Mouse (Mus musculus): ENCODE results near the gene Lgi2.

The Lgi2 gene

DNA sequence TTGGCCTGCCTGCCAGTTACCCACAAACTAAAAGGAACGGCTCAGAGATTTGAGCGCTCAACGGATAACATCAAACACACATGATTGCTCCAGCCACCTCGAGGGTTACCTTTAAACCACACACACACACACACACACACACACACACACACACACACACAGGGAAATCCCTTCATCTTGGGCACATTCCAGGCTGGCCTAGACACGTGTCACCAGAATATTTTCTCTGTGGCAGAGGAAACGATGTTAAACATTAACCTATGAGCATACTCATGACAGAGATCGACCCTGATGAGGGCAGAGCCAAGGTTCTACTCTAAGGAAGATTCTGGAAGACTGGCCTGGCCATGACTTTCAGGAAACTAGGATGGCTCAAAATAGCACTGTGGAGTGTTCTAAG, 29.2 kb downstream of the Lgi2 start:
- DNase-seq (ENCODE audit: low spot score) = no peak

DNA sequence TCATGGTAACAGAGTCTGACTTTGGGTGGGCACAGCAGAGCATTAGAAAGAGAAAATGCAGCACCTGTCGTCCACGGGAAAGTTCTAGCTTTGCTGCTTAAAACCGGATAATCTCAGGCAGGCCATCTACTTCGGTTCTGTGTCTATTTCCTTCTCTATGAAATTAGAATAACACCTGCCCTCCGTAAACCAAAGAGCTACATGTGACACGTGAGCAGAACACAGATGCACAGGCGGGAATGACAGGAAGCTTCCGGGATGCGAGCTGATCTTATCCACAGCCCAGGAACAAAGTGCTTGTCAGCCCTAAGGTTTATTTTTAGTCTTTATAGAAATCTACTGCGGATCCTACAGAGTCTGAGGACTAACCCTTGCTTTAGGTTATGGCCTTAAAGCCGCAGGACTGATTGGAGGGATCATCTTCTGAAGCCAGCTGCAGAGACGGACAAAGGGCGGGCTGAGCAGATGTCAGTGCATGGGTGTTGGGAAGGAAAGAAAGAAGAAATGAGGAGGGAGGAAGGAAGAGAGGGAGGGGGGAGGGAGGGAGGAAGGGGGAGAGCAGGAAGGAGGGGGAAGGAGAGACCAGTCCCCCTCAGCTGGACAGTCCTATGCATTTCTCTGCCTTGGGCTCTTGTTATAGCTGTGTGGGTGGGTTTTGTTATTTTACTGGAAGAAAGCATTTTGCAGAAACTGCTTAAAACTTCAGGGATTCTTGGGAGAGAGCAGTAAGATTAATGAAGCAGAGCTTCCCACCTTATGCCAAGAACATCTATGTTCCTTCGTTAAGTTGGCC, 31.3 kb downstream of the Lgi2 start:
- no peak for DNase-seq (ENCODE audit: low spot score)

DNA sequence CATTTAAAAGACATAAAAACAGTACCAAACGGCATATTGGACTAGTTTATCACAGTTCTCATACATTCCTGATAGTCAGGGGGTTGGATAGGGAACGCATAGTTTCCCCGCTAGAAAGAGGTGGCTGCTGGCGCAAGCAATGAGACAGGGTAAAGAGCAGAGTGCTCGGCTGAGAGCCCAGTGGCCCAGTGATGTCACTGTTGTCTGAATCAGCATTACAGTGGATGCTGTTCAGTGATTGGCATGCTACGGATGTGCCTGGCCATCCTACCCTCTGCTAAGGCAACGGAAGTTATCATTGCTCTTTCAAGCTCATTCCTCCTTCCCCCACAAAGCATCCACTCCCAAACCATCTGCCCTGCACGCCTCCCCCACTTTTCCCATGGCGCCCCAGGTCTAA, 32.6 kb downstream of the Lgi2 start:
- no peak for DNase-seq (ENCODE audit: low spot score)

DNA sequence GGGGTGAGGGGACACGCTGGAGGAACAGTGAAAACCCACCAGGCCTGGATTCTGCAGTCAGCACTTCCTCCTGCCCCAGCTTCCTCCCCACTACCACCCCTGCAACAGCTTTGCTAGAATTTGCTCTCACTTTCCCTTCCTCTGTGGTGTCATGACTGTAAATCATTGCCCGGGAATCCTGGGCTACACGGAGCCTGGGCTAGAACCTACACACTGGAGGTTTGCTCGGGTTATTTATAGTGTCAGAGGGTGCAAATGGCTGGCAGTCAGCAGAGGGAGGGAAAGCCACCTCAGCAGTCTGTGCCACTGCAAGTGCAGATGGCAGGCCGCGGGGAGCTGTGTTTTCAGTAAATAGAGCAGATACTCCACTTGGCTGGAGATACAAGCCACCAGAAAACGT, 37.7 kb downstream of the Lgi2 start:
- DNase-seq (ENCODE audit: low spot score) = no peak

DNA sequence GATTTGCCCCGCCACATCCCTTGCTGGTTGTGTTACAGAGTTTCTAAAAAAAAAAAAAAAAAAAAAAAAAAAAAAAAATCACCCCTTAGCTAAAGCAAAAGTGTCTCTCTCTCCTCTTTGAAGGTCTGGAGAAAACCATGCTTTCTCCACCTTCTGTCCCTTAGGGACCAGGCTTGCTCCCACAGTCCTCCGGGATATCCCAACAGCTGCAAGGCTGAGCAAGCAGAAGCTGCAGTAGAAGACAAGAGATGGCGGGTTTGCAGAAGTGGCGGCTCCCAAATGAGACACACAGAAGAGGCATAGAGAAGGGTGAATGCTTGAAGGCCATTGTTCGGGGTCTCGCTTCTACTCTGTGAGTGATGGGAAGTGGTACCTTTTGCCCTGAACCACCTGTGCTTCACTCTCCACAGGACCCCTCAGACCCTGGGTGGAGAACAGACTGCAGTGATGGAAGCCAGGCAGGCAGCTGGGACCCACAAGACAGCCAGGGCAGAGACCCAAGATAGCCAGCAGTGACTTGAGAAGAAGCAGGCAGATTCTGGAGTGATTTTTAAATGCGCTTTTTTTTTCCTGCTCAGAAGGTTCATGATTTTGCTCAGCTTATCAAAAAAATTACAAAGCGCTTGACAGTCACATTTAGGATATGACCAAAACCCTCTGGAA, 39.8 kb downstream of the Lgi2 start:
- DNase-seq (ENCODE audit: low spot score) = no peak

DNA sequence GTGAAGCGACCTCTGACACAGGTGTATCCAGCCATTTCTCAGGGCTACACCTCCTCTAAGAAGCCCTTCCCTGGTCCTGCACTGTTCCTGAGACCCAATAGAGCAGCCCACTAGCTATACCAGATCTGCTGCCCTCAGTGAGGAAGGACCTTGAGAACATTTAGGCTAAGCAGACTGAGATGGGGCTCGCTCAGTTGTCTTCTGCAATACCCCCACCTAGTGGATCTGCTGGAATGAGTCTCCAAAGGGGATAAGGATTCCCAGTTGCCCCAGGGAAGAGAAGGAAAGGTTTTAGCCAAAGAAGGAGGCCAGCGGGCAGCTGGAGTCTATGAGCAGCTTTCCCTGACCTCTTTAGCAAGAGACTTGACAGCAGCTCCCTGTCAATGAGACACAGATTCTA, 42.1 kb downstream of the Lgi2 start:
- DNase-seq (ENCODE audit: low spot score) = peak; percentile 57

DNA sequence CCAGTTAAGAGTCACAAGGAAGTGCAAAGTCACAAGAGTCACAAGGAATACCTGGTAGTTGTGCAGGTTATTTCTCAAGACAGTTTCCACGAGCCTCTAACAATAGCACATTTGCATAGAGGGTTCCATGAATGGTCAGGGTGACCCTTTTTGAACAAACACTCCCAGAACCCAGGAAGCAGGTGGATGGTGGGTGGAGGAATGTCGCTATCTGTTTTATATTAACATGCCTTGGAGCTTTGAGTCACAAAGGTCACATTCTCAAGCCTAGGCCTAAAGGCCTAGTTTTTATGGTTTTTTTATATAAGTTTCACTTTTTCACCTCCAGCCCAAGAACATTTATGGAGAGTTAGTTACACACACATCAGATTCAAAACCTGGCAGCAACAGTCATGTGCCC, 46.3 kb downstream of the Lgi2 start:
- no peak for DNase-seq (ENCODE audit: low spot score)

DNA sequence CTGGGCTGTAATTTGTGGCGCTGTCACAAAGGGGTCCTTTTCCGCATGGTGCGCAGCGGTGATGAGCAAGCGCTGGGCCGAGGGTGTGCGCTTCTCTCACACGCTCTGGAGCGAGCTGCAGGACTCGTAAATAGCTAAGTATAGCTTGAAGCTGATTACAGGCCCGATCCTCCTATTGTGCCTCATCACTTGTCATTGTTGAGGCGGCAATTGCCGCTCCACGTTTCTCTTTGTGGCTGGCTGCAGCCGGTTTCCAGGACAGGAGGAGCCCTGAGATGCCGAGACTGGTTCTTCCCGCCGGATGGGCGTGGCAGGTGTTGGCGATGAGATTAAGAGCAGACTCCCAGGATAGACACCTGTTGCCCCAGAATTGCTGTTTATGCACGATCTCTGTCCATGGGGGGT, 50.2 kb downstream of the Lgi2 start:
- peak; percentile 55 for DNase-seq (ENCODE audit: low spot score)

DNA sequence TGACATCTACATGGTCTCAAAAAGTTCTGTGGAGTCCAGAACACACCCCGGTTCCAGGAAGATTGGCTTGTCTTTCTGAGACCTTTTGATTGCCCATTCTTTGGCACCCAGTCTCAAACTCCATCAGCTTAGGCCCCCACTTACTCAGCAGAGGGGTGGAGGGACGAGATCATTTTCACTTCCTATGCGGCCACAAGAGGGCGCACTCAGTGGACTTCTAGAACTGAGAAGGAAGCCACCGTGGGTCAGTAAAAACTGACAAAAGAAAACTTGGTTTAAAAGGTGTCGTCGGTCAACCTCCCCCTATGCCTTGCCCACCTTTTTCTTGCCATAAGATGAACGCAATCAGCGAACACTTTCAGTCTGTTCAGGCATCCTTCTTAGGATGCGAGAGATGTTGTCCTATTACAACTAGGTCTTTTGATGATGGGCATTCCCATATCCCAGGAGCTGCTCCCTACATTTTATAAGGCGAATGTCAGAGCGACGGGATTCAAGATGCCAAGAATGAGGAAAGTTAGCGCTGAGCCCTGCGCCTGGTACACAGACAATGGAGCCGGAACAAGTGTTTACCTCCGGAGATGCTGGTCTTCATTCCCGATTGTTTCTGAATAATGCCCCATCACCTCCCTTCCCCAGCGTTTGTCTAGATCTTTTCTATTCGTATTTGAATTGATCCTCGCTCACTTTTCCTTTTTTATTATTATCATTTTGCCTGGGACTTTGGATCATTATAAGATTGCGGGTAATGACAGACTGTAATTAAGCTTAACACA, 50.8 kb downstream of the Lgi2 start:
- DNase-seq (ENCODE audit: low spot score) = peak; percentile 89

DNA sequence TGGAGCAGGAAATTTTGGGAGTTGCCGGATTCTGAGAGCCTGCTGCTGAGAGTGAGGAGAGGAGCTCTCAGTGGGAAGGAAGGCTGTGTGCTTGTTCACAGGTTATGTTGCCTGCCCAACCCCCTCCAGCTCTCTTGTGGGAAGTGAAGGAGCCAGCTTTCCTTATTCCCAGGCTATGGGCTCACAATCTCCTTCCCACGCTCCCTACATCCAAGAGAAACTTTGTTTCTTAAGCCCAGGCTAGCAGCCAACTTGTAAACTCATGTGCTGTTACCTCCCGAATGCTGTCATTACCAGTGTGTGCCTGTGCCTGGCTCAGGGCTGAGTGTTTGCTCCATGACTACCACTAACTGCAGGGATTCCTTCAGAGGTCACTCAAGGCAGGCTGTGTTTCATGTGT, 55.2 kb downstream of the Lgi2 start:
- DNase-seq (ENCODE audit: low spot score) = no peak

DNA sequence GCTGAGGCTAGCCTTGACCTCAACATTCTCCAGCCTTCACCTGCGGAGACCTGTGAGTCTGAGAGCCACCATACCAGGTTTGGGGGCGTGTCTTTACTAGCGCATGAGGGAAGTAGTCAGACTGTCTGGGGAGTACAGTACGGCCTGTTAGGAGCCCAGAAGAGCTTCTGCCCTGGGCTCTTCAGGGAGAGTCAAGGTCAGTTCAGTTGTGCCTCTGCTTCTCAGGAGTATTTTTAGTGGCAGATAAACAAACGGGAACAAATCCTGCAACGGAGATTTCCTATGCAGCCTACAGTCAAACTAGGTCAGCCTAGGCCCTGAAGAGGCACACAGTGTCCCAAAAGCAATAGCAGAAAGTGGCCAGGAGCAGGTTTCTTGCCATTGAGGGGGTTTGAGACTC, 56.8 kb downstream of the Lgi2 start:
- DNase-seq (ENCODE audit: low spot score) = no peak

DNA sequence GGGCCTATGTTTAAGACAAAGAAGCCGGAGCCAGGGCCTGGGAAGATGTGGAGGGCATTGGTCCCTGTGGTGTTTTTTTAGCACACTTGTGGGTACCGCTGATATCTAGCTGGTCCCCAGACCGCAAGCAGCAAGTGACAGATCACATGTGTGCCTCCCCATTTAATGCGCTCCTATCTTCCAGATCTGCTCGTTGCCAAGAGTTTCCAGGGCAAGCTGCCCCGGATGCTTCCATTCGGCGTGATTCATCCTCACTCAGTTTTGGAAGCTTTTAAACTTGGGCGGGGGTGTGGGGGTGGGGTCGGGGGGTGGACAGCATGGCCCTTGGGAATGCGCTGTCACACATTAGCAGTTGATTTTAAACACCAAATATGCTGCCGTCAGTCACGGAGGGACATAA, 61.6 kb downstream of the Lgi2 start:
- no peak for DNase-seq (ENCODE audit: low spot score)

DNA sequence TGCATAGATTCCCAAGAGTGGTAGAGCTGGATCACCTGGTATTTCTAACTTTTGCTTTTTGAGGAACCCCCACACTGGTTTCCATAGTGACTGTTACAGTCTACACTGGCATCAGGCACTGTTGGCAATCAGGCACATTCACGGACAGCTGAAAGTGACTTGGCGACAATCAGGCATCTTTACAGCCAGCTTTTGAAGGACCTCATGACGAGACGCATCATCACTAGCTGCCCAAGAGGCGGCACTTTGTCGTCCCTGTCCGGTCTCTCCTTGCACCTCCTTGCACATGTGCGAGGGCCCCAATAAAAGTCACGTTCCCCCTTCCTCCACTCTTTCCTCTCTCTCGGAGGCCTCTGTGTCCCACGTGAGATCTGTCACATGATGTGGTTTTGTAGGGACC, 62.1 kb downstream of the Lgi2 start:
- no peak for DNase-seq (ENCODE audit: low spot score)

DNA sequence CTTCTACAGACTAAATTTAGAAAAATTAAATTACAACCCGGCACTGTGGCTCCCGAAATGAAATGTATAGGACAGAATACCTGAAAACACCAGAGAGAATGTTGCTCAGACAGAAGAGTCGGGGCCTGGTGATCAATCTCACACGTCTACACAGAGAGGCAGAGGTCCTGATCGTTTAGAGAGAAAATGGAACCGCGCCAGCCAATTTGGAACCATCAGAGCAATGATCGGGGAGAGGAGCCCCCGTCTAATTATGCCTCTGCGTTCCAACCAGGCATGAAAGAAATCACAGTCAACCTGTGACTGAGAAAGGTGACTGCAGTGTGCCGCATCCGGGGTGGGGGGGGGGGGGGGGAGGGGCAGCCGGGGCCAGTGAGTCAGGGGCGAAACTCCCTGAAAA, 70.6 kb downstream of the Lgi2 start:
- DNase-seq (ENCODE audit: low spot score) = no peak

DNA sequence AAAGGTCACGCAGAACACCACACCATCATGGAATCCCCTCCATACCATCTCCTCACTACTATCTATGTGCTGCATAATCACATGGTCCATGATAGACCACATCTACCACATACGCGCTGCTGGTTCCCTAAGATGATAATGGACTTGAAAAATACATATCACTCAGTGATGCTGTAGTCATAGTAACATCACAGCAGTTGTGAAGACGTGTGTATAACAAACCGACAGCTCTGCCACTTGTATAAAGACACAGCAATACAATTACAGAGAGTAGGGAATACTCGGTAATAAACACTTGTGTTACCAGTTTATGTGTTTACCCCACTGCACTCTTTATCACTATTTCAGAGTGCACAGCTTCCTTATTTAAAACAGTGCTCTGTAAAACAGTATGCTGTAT, 74.8 kb downstream of the Lgi2 start:
- DNase-seq (ENCODE audit: low spot score) = no peak

DNA sequence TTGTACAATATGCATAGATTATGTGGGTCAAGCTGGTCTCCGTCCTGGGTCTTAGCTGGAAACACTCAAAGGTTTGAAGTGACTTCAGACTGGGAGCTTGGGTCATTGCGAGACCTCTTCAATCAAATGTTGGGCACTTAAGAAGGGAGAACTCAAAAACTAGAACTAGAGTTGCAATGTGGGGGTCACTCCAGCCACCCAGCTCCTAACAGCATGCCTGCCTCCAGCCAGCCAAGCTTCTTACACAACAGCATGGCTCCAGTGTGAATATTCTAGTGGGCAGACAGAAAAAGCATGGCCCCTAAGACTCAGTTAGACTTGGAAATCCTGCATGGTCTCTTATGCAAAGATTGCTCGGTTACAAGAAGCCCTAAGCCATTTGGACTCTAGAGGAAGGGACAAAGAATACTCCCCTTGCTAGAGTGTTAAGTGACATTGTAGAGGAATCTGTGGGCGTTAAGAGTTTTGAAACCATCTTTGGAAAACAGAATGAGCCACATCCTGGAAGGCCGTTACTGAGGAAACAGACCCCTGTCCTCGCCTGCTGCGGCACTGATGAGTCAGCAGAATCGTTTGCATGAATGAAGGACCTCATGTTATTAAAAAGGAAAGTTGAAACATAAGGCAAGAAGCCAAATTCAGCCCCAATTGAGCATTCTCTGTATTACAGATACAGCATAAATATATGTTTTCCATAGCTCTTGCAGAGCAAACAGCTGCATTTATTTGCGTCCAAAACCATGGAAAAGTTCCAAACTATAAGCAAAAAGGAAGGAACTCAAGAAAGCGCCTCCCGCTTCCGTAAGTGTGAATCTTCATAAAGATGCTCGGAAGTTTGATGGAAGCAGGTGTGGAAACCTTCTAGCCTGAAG, 78.5 kb downstream of the Lgi2 start:
- no peak for DNase-seq (ENCODE audit: low spot score)
